Mouse (Mus musculus): ENCODE results near the gene Afmid.

DNA sequence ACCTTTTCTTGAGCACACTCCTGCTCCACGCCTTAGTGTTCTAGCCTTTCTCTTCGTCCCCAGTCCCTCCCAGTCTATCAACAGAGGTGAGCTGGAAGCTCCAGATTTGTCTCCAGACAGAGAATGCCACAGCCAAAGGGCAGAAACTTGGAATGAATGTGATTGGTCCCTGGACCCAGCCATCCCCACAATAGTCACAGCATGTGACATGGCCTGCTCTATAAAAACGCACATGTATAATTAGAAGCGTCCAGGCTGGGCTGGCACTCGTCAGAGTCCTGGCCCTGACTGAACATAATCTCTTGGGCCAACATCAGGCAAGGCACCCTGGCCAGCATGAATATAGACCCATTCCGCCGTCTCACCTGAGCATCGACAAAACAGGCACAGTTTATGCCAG lies 6.6 kb upstream of the Afmid start:
- TF ChIP-seq TCF12 (IDR thresholded peaks at IDR 0.05; ENCODE audit: low read depth, low read length) (no peak), USF1 (IDR thresholded peaks at IDR 0.05; ENCODE audit: low read depth, low read length) (no peak), RCOR1 (IDR thresholded peaks at IDR 0.05; ENCODE audit: low read depth, low read length) (no peak), EP300 (IDR thresholded peaks at IDR 0.05; ENCODE audit: low read depth in 1 of 2, low read length in 2 of 2) (no peak), CTCF (IDR thresholded peaks at IDR 0.05 in 2 of 3, conservative IDR thresholded peaks at IDR 0.05 in 1 of 3; ENCODE audit: control insufficient read depth in 1 of 3, insufficient read depth in 1 of 3, low read depth in 2 of 3, low read length in 3 of 3, poor library complexity in 1 of 3, severe bottlenecking in 1 of 3) (no peak), CHD2 (IDR thresholded peaks at IDR 0.05; ENCODE audit: low read length) (no peak), ZMIZ1 (IDR thresholded peaks at IDR 0.05; ENCODE audit: low read depth, low read length) (no peak), USF2 (IDR thresholded peaks at IDR 0.05; ENCODE audit: borderline replicate concordance in 1 of 2, insufficient read depth in 1 of 2, low read depth in 1 of 2, low read length in 2 of 2) (no peak), JUND (IDR thresholded peaks at IDR 0.05; ENCODE audit: low read depth, low read length) (no peak), MAFK (IDR thresholded peaks at IDR 0.05; ENCODE audit: borderline replicate concordance, low read depth, low read length) (no peak), POLR2A (IDR thresholded peaks at IDR 0.05; ENCODE audit: control insufficient read depth in 1 of 2, insufficient read depth in 1 of 2, low read depth in 1 of 2, low read length in 2 of 2, poor library complexity in 1 of 2) (no peak)
